Mouse (Mus musculus) erythroblast, embryonic 14.5 days (primary cell): ENCODE results near the gene Pold1.

Experiments
- GATA1 ChIP-seq: IDR thresholded peaks from 2 replicates; pipeline ENCODE4 v1.6.1; 2012; ENCODE audit warnings: low read length, inconsistent platforms, mixed read lengths
- TAL1 ChIP-seq: IDR thresholded peaks from 3 replicates; pipeline ENCODE4 v1.6.1; 2012; ENCODE audit warnings: low read length, inconsistent platforms, mixed read lengths

GRCm38 (mm10) chr7:44550409-44550678, 1.7 kb upstream of the Pold1 start:
- no peak for TF ChIP-seq GATA1
- no peak for TF ChIP-seq TAL1
